Mouse (Mus musculus) embryo, embryonic 10.5 days (tissue): Measurements from ENCODE around the gene Rft1.

Experiments
- DNase-seq: peaks from one replicate; pipeline ENCODE4 v3.0.0-alpha.2; 2015; ENCODE audit warnings: low spot score

Gene Rft1

DNA sequence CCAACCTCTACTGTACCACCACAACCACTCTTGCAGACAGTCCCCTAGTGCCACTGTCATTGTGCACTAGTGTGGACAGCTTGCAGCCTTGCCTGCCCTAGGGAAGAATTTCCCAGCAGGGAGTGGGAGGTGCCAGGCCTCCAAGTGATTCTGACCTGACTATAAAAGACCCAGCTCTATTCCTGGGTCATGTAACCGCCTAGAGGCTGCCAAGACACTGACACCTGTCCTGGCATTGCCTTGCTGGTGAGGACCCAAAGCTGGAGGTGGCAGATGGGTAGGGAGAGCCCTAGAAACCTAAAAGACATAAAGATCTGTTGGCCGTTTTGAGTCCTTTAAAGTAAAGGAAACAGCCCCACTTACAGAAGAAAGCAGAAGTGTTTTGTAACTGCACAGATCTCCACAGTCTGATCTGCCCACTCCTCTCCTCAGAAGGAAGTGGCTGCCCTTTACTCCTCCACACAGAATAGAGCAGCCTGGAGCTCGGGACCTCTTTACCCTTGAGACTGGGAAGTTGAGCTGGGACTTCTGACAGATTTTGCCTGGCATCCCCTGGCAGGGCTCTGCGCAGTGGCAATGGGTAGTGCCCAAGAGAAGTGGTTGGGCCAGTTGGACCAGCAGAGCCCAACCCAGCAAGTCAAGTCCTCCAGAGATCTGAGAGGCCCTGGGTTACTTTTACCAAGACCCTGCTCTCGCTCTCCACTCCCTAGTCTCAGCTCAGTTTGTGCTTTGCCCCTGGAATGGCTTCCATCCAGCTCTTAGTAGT, 23.2 kb upstream of the Rft1 start:
- DNase-seq = no peak

DNA sequence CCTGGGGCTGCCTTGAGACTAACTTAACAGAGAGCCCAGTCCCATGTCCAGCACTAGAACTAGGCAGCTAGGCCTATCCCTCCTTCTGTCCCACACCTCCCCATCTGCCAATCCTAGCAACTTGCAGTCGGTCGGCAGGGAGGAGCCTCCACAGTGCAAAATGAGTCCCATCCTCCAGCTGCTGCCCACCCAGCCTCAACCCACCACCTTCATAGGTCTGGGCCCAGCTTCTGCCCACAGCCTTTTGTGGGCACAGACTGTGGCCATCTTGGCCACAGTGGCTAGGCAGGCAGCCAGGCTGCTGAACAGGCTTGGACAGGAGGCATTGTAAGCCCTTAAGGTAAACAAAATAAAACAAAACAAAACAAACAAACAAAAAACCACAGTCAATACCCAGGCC, 22.3 kb upstream of the Rft1 start:
- no peak for DNase-seq

DNA sequence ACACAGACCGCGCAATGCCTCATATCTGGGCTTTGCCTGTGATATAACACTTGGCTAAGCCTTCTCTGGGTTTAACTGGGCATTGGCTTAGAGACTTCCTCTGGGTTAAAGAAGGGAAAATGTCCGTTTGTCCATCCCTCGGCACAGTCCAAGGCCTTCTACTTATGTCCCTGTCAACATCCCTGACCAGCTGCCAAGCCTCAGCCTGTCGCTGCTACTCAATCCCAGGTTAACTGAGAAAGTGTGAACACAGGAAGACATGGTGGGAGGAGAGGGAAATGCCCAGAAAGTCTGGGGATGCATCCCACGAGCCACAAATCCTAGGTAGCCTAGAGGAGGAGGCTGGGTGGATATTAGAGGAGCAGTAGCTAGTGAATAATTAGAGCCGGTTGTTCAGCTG, 20.5 kb upstream of the Rft1 start:
- DNase-seq = no peak

DNA sequence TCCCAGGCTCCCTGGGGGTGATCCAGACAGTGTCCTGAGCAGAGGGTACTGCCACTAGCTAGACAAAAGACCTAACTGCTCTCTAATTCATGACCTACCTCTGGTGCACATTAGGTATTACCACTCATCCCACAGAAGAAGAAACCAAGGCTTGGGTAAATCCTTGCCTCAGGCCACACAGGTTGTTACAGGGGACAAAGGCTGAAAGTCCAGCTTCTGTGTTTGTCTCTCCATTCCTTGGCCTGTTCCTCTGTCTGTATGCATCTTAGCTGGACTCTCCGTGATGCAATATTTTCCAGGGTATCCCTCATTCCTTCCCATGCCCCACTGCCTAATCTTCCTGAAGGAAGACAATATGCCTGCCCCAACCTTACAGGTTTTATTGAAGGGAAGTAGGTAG, 19.7 kb upstream of the Rft1 start:
- no peak for DNase-seq

DNA sequence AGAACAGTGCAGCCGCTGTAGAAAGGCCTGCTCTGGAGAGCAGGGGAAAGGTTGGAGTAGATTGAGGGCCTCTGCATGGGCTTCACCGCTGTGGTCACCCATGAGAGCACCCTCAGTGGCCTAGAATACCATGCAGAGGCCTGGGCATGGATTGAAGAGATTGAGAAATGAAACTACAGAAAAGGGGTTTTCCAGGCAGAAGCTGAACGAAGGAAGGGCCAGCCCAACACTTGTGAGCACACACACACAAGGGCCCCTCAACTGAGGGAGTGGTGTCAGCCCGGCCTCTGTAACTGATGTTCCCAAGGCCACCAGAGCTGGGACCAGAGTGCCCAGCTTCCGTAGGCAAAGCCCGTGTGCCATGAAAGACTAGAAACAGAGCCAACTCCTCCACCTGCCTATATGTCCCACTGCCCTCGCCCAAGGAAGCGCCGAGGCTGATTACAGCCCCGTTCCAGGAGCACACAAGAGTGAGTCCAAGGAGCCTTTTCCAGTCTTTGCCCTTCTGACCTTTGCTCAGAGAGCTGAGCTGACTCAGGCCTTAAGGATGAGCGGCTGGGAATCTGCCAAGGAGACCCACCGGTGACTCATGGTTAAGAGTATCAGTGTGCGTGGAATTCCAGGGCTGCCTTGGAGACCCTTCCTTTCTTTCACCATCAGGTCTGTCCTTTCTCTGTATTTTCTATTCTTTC, 18.8 kb upstream of the Rft1 start:
- DNase-seq = no peak

DNA sequence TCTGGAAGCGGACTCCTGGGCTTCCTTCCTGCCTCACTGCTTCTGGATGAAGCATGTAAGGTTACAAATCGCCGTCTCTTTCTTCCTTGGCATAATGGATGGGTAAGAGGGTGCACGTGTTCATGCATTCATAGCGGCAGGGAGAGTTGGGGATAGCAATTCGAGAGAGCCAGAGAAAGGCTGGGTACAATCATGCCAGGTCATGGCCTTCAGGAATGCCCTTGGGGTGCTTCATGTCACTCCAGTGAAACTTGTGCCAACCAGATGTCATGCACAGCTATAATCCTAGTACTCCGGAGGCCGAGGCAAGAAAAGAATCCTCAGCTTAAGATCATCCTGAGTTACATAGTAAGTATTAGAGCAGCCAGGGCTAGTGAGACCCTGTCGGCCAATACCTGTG, 17.7 kb upstream of the Rft1 start:
- DNase-seq = no peak

DNA sequence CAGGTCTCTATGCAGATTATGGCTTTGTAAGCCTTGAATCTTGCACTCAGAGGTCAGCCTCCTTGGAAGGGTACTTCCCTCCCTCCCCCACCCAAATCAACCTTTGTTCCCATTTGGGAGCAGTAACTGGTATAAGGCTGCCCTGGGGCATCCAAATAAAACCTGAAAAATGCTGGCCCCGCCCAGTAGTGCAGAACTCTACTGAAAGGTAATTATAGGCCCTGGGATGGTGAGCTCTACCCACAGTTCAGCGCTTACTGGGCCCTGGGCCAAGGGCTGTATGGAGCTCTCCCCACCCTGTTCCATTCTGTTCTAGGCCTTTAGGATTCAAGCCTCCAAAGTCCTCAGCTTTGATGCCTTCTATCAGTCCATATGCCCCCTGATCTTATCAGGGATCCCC, 17.1 kb upstream of the Rft1 start:
- no peak for DNase-seq

DNA sequence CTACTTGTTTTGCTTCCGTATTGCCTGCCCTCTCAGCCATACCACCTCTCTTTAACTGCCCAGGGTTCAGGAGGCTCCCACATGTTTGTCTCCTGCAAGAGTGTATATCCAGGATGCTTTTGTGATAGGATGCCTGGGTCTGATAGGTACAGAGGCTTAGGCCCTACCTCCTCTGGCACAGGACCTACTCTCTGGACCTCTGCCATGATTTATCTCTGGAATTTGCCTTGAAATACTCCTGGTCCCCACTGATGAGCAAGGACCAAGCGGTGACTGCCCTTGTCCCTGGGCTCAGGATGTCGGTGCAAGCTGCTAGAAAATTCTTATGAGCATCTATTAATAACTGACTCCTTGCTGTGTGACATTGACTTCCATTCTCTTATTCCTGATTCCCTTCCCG, 16.2 kb upstream of the Rft1 start:
- no peak for DNase-seq

DNA sequence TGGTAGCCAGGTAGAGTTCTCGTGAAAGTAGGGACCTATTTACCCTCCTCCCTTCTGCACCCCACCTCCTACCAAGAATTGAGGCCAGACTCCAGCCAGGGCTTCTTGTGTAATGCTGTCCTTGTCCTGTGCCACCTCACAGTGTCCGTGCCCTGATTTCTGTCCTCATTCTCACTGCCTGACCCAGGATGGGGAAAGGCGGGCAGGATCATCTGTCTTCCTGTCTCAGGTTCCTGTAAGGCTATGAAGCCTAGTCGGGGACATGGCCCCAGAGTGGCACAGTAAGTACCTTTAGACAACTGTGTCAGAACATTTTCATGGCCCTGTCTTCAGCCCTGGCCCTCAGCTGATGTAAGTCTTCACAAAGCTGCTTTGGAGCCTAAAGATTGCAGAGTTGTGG, 15.5 kb upstream of the Rft1 start:
- DNase-seq = no peak

DNA sequence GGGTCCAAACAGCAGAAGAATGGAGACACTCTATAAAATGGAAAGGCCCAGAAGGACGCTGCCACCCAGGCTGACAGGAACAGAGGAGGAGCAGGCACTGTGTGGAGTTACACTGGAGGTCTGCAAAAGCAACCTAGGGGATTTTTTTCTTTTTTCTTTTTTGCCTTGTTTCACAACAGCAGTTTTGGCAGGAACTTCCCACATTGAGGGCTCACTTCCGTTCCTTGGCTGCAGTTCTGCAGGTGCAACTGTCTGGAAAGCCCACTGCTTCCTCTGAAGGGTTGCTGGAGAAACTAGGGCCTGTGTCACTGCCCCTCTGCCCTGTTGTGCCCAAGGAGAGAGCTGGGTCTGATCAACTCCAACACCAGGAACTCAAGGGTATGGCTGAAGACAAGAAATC, 12.4 kb upstream of the Rft1 start:
- no peak for DNase-seq

DNA sequence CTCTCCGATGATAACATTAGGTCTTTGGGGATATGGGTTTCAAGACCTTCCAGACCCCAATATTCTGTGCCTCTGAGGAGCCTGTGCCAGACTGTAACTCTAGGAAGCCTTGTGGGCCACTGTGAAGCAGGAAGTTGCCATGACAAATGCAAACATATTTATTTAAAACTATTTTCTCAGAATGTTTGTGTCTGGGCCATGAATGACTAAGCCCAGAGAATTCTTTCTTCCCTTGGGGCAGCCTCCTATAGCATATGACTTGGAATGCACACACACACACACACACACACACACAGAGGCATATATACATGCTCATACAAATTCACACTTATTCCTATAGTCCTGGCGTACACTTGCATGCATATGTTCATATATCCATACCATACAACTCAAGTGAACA, 10.1 kb upstream of the Rft1 start:
- DNase-seq = no peak

DNA sequence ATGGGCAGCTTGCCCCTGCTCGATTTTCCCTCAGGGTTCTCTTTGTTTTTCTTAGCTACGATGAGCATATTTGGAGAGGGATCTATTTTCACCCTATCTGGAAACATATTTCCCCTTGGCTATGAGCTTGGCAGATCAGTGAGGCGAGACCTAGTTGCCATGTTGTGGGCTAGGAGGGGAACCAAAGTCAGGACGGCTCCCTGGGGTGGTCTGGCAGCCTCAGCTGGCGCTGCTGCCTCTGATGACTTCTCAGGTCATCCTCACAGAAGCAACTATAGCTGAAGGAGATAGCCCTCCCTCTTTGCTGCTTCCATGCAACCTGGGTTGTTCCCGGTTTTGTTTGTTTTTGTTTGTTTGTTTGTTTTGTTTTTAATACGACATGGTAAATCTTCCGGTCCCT, 9.1 kb upstream of the Rft1 start:
- DNase-seq = no peak

DNA sequence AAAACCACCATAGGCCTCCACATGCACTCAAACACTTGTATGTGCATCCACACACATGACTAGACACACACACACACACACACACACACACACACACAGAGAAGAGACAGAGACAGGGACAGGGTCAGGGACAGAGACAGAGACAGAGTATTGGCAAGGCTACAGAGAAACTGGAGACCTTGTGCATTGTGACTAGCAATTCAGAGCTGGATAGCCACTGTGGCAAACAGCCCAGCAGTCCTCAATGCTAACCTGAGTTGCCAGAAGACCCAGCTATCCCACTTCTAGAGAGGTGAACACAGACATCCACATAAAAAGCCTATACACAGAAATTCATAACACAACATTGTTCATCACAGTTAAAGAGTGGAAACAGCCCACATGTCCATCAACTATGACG, 7.7 kb upstream of the Rft1 start:
- DNase-seq = no peak

DNA sequence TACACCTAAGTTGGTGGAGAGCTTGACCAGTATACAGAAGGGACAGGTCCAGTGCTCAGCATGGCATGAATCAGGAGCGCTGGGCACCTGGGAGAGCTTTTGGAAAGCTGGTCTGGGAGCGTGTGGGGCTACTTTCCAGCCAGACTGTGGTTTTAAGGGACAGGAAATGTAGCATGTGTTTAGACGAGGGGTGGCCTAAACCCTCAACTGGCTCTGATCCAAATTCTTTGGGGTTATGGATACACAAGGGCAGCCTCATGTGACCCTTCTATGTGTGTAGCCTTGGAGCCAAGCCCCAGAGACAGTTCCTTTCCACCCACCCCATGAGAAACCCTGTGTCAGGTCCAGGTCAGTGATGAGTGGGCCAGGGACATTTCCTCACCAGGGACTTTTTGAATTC, 5.7 kb upstream of the Rft1 start:
- no peak for DNase-seq

DNA sequence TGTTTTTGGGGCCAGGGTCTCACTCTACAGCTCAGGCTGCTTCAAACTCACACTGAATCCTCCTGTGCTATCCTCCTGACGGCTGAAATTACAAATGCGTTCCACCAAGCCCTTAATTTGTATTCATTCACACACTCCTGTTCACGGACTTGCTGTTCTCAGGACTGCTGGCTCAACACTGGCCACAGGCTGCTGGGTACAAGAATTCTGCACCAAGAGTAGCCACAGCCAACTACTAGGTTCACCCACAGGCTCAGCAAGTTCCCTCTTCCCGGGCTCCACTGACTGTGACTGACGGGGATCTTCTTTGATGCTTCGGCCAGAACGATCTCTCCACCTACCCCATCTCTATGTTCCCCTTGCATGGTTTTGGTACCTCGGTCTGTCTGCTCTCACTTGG, 4.4 kb upstream of the Rft1 start:
- DNase-seq = no peak

DNA sequence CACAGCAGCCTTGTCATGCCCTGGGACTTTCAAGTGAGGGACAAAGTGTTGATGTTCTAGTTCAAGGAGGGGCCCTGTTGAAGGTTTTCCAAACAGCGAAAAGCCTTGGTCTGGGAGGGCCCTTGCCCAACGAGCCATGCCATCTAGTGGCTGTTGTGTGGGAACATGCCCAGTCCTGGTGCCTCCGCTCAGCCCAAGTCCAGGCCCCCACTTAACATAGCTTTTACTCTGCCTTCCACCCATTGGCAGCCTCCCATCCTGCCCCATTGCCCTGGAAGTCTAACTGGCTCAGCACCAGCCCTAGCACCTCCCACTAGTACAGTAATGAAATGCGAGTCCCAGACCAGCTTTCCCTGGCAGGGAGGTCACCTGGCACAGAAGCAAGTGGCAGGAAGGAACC, 3.2 kb upstream of the Rft1 start:
- DNase-seq = peak; percentile 14

DNA sequence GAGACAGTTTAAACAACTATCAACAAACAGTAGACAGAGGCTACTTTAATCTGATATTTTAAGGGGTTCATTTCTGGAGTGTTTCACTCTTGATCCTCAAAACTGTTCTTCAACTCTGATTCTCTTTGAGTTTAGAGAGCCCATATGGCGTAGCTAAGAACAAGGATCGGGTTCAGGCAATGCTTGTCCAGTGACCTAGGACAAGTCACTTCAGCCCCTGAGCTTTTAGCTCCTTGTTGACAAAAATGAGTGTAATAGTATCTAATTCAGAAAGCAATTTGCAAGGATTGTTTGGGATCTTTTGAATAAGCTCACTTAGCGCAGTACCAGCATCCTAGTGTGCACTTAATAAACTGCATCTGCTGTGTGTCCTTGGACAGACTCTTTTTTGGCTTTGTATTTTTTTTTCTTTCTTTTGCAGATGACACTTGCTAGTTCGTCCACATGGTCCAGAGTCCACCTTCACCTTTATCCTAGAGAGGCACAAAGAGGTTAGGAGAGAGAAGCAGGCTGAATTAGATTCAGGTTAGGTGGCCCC, 600 bp downstream of the Rft1 start:
- DNase-seq = no peak

DNA sequence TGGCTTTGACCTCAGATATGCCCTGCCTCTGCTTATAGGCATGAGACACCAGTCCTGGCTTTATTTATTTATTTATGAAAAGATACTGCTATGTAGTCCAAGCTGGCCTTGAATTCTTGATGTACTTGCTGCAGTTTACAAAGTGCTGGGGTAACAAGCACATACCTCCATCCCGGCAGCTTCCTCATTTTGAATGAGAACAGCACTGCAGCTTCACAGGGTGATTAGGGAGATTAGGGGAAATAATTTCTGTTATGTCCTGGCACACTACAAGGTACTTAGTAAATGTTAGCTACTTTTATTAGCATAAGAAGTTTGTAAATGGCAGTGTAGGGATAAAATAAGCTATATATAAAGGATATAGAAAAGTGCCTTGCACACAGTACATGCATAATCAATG, 1.4 kb downstream of the Rft1 start:
- DNase-seq = no peak

DNA sequence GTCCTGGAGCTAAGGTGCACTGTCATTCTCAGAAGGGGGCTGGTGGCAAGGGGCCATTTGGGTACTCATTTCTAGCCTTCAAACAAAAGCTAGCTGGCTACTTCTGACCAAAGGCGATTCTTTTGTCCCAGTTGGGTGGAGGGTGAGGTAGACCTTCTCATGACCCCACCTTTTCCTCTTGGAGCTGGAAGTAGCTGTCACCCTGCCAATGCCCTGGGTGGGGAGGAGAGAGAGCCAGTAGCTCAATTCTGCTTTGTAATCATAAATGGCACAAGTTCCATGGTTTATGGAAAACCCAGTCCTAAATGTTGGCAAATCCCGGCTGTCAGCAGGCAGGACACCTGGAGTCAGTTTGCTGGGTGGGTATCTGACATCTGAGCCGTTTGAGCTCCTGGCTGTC, 11.9 kb downstream of the Rft1 start:
- DNase-seq = no peak

DNA sequence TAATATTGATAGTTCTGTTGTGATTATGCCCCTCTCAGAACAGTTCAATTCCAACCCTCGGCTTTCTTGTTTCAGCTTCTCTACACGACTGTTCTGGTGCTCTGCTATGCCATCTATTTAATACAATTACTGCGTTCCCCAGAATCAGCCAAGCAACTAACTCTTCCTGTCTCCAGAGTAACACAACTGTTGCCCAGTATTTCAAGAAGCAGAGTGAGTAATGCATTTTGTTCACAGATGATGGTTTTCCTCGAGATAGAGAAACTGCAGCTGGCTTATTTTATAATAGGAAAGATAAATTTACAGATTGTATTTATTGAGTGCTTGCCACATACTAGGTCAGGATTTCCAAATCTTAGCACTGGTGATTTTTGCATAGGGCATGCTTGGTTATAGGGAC, 12.4 kb downstream of the Rft1 start:
- DNase-seq = no peak

DNA sequence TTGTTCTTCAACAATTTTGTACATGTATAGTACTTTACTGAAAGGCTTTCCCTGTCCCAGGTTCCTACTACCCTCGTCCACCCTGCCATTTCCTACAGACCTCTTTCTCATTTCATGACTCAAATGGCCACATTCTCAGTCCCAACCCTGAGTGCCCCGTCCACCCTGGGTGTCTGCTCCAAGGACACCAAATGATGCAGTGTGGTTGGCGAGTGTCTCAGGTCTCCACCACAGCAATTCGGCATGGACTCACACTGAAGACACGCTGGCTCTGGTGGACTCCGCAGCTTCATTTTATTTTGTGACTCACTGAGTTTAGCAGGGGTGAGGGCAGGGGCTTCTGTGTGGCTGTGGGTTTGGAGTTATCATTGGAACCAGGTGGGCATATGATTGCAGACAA, 16.0 kb downstream of the Rft1 start:
- no peak for DNase-seq

DNA sequence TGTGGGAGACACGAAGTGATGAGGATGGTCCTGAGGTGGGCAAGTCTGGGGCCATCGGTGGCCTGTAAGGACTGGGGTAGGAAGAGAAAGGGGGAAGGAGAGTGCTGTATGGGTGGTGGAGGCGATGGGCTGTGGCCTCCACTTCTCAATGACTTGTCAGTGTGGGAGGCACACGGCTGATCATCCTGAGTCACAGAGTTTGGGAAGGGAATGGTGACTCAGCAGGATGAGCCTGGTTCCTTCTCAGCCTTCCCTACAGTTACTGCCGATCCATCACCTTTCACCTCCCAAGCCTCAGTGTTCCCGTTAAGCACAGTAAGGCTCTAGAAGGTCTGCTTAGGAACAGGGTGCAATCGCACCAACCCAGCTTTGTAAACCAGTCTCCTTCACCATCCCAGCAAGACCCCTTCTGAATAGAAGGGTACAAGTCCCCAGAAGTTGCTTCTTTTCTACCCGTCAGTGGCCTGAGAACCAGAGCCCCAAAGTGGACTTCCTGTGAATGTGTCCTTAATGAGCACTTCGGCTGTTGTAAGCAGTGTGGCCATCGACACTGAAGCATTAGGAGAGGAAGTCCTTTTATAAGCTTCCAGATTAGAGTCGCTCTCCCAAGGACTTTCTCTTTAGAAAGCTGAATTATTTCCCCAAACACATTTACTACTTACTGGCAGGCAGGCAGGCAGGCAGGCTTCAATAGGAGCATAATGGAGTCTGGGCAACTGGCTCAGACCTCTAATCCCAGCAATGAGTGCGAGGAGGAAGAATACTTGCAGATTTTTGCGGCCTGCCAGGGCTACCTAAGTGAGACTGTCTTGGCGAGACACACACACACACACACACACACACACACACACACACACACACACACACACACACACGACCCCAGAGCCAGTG, 17.2 kb downstream of the Rft1 start:
- DNase-seq = no peak

DNA sequence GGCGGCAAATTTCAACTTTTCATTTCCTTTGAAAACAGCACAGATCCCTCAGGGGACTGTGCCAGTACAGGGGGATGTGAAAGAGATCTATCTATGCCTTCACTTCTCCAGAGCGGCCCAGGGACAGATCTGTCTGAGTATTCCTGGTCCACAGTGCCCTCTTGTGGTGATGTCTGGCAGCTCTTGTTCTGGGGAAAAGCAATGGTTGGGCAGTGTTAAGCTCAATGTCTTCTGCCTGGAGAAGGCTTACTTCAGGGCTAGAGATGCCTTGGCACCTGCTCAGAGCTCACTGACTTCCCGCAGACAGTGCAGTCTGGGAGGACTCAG, 17.8 kb downstream of the Rft1 start:
- peak; percentile 94 for DNase-seq
